Mouse (Mus musculus) megakaryocyte, embryonic 14.5 days (primary cell): ENCODE measurements at regions not wholly inside any gene's neighbourhood (a gene's known extent, or its start where the extent isn't known, plus 50 kb on each side); places are given as distances from the start of the nearest gene placed in this dataset.

Experiments used
- FLI1 ChIP-seq: IDR thresholded peaks from 2 replicates; pipeline ENCODE4 v1.6.1; 2012; ENCODE audit warnings: low read length, inconsistent platforms, mixed read lengths
- GATA1 ChIP-seq: IDR thresholded peaks from 3 replicates; pipeline ENCODE4 v1.6.1; 2012; ENCODE audit warnings: mixed read lengths, low read length, inconsistent platforms, borderline replicate concordance

DNA sequence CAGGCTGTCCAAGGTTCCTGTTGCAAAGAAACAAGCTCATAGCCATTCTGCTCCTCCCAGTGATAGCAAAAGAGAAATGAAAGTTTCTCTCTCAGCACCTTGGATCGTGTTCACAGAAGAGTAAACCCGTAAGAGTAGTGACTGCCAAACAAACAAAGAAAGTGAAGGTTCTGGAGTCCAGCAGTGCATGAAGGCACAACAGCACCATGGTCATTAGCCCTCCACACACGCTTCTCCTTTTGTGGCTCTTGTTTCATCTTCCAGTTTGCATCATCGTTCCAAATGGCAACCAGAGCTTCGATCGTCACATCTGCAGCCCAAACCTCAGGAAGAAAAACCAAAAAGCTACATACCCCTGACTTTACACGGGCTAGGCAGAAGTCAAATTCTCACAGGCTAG, 74.4 kb upstream of the Itga4 start:
- no peak for TF ChIP-seq GATA1
- TF ChIP-seq FLI1 = no peak
